Mouse (Mus musculus): Measurements from ENCODE around the gene Ubr3. TPM values are rescaled to one million over a fixed set of nuclear protein-coding genes. Genes with fewer than 3 reads are reported as not detected.
A peak's percentile ranks its signal among the peaks of the same experiment; 100 is the strongest.

Ubr3 gene
- polyA plus RNA-seq, 1 experiment from 2014 or later = 16.7 TPM

DNA sequence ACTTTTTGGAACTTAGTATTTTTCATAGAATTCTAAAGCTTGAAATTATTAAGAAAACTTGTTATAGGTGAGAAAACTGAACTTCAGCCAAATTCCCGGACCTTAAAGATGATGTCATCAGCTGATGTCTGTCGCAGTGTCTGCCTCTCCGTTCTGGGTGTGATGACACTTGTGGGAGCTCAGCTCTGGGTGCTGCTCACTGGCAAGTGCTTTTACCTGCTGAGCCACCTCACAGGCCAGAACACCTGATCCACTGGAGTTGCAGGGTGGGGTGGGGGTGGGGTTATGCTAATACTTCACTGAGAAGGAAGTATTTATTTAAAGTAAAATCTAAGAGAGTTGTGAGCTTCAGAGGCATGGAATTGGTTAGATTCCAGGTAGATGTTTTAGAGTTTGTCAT, 20.3 kb downstream of the Ubr3 start:
- Histone ChIP-seq H3K27me3 (no peaks in the 10 kb centered on the region), H3K9me3 (no peaks in the 10 kb centered on the region), H3K4me2 (no peak overlapping the region), H3K9ac (no peak overlapping the region), H3K4me3 (no peak overlapping the region), H3K36me3 (peaks cover 46% of the 10 kb centered on the region), H3K27ac (no peak overlapping the region), H3K4me1 (no peaks in the 10 kb centered on the region)
- no peak for ATAC-seq (ENCODE audit: insufficient number of reproducible peaks, insufficient read depth, low FRiP score, low TSS enrichment, low read depth)
- 89% methylated on average over 3 of the region's 3 CpGs for WGBS

DNA sequence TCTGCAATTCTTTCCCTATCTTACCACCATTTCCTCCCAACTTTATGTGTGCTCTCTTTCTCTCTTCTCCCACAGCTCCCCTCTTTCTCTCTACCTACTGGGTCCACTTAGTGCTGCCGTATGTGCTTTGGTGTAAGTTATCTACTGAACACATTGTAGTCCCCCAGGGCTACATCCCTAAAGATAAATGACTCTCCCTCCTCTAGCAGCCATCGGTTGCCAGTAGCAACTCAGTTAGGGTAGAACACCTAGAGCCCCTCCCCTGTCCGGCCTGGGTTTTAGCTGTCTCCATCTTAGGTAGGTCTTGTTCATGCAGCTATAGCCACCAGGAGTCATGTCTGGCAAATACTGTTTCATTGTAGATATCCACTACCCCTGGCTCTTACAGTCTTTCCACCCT, 27.9 kb downstream of the Ubr3 start:
- Histone ChIP-seq H3K9me3 (no peaks in the 10 kb centered on the region), H3K4me3 (no peak overlapping the region), H3K4me1 (no peaks in the 10 kb centered on the region), H3K36me3 (peaks cover 32% of the 10 kb centered on the region), H3K9ac (no peak overlapping the region), H3K27ac (no peak overlapping the region), H3K4me2 (no peak overlapping the region), H3K27me3 (no peaks in the 10 kb centered on the region)
- WGBS = 87% methylated on average over 3 of the region's 3 CpGs
- no peak for ATAC-seq (ENCODE audit: insufficient number of reproducible peaks, insufficient read depth, low FRiP score, low TSS enrichment, low read depth)

DNA sequence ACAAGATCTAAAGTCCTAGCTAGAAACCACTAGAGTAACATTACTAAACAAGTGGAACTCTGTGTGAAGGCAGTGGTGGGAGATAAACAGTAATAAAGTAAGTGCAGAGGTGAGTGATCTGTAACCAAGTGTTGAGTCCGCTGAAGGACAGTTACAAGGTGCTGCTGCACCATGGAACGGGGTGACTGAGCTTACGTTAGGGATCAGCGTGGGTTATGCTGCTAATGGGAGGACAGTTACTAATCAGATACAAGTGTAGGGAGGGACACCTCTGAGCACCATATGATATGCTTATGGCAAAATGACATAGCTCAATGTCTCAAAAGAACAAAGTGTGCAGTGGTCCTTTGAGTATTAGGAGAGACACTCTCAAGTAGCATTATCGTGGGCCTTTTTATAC, 39.3 kb downstream of the Ubr3 start:
- no peak overlapping the region for H3K4me3 ChIP-seq
- no peak overlapping the region for H3K9ac ChIP-seq
- H3K36me3 ChIP-seq = peaks cover 27% of the 10 kb centered on the region
- no peaks in the 10 kb centered on the region for H3K9me3 ChIP-seq
- H3K27ac ChIP-seq = no peak overlapping the region
- WGBS = 93% methylated on average over 5 of the region's 5 CpGs
- H3K27me3 ChIP-seq = no peaks in the 10 kb centered on the region
- no peak for ATAC-seq (ENCODE audit: insufficient number of reproducible peaks, insufficient read depth, low FRiP score, low TSS enrichment, low read depth)
- H3K4me2 ChIP-seq = no peak overlapping the region
- no peaks in the 10 kb centered on the region for H3K4me1 ChIP-seq

DNA sequence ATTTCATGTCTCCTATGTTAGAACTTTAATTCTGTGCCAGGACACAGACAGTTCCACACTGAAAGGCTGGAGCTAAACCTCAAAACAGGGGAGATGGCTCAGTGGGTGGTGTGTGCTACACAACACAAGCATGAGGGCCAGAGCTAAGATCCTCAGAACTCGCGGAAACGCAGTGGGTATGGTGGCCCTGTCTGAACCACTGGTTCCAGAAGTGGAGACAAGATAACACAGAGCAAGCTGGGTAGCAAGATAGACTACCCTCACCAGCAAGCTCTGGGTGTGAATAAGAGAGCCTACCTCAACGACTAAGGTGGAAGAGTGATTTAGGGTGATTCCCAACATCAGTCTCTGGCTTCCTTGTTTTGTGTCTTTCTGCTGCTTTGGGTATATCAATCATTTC, 42.2 kb downstream of the Ubr3 start:
- Histone ChIP-seq H3K4me3 (no peak overlapping the region), H3K4me2 (no peak overlapping the region), H3K36me3 (peaks cover 34% of the 10 kb centered on the region), H3K9ac (no peak overlapping the region), H3K27ac (no peak overlapping the region), H3K4me1 (no peaks in the 10 kb centered on the region), H3K9me3 (no peaks in the 10 kb centered on the region), H3K27me3 (no peaks in the 10 kb centered on the region)
- WGBS = 93% methylated on average over 4 of the region's 4 CpGs
- no peak for ATAC-seq (ENCODE audit: insufficient number of reproducible peaks, insufficient read depth, low FRiP score, low TSS enrichment, low read depth)

DNA sequence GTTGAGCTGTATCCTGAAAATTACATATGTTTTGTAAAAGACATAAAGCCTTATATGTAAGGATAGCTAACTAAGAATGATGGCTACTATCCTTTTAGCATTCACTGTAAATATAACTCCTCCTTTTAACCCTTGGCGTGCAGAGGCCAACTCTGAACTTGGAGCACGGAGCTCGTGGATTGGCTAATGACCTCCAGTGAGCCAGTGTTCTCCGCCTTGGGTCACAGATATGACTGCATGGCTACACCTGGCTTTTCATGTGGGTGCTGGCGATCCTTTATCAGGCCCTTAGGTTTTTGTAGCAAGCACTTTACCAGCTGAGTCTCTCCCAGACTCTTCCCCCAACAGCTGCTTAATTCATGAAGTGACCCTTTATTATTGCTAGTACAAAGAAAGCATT, 42.6 kb downstream of the Ubr3 start:
- Histone ChIP-seq H3K9ac (no peak overlapping the region), H3K36me3 (peaks cover 30% of the 10 kb centered on the region), H3K27me3 (no peaks in the 10 kb centered on the region), H3K4me3 (no peak overlapping the region), H3K27ac (no peak overlapping the region), H3K4me1 (no peaks in the 10 kb centered on the region), H3K4me2 (no peak overlapping the region), H3K9me3 (no peaks in the 10 kb centered on the region)
- no peak for ATAC-seq (ENCODE audit: insufficient number of reproducible peaks, insufficient read depth, low FRiP score, low TSS enrichment, low read depth)
- 91% methylated on average over 5 of the region's 5 CpGs for WGBS

DNA sequence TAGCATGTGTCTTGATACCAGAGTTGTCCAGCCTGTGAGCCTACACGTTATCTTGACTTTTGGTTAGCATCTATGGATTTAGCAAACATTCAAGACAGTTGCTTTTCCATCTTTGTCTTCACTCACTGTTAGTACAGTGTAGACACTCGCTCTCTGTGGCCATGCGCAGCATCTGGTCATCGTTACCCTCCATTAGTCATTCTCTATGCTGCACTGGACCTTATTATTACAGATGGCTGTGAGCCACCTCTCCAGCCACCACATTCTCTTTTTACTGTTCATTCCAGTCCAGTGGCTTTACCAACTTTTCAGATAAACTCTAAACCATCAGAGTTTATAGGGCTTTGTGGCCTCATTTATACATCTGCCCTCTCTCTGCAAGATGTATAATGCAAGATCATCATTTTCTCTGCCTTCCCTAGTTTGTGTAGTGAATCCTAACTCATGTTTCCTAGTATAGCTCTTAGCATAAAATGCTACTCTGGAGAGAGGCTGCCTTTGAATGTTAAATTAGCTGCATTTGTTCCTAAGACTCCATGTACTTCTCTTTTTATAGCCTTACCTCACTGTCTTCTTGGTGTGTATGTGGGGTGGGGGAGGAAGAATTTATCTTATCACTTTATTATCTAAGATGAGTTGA, 44.5 kb downstream of the Ubr3 start:
- 67% methylated on average over 4 of the region's 4 CpGs for WGBS
- no peak for ATAC-seq (ENCODE audit: insufficient number of reproducible peaks, insufficient read depth, low FRiP score, low TSS enrichment, low read depth)
- no peak overlapping the region for H3K9ac ChIP-seq
- no peak overlapping the region for H3K4me2 ChIP-seq
- no peaks in the 10 kb centered on the region for H3K4me1 ChIP-seq
- no peaks in the 10 kb centered on the region for H3K9me3 ChIP-seq
- H3K4me3 ChIP-seq = no peak overlapping the region
- H3K36me3 ChIP-seq = peaks cover 22% of the 10 kb centered on the region
- no peaks in the 10 kb centered on the region for H3K27me3 ChIP-seq
- no peak overlapping the region for H3K27ac ChIP-seq

DNA sequence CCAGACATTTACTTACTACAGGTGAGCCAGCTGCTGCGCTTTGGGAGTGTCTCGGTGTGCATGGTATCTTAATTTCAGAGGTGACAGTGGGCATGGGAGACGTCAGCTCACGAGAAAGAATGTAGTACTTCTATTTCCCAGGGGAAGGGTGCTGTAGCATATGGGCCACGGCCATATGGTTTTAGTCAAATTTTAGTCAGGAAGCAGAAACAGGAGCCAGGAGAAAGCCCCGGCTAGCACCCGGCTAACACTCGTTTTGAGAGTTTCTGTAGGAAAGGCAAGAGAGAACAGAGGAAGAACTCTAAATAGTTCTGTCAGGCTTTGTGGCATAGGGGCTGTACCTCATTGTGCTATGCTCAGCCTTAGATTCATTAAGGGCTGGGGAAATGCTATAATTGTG, 55.8 kb downstream of the Ubr3 start:
- Histone ChIP-seq H3K9me3 (no peaks in the 10 kb centered on the region), H3K9ac (no peak overlapping the region), H3K4me3 (no peak overlapping the region), H3K4me1 (0 out of 2 replicates have a peak, but pooled peaks cover 4% of the 10 kb centered on the region), H3K36me3 (peaks cover 45% of the 10 kb centered on the region), H3K27me3 (no peaks in the 10 kb centered on the region), H3K27ac (peak overlapping the region; percentile 16; the same call in 1 of the 2 replicates), H3K4me2 (no peak overlapping the region)
- ATAC-seq (ENCODE audit: insufficient number of reproducible peaks, insufficient read depth, low FRiP score, low TSS enrichment, low read depth) = no peak
- 35% methylated on average over 8 of the region's 8 CpGs for WGBS

DNA sequence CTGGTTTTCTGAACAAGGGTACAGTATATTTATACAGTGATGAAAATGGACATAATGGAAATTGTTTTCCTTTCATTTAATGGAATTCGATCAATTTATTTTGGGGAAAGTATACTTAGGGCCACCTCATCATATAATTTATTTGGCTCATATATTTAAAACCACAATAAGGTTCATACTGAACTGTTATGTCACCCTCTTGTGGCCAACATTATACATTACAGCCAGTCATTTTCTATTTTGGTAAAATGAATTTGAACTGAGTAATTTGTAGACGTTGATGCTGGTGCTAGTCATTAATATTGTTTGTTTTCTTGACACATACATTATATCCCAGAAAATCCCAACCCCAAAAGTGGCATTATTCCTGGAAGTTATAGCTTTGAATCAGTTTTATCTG, 58.6 kb downstream of the Ubr3 start:
- Histone ChIP-seq H3K27me3 (no peaks in the 10 kb centered on the region), H3K9ac (no peak overlapping the region), H3K4me2 (no peak overlapping the region), H3K4me1 (0 out of 2 replicates have a peak, but pooled peaks cover 4% of the 10 kb centered on the region), H3K36me3 (peaks cover 38% of the 10 kb centered on the region), H3K27ac (no peak overlapping the region), H3K9me3 (no peaks in the 10 kb centered on the region), H3K4me3 (no peak overlapping the region)
- no peak for ATAC-seq (ENCODE audit: insufficient number of reproducible peaks, insufficient read depth, low FRiP score, low TSS enrichment, low read depth)
- WGBS = 46% methylated on average over 2 of the region's 2 CpGs

DNA sequence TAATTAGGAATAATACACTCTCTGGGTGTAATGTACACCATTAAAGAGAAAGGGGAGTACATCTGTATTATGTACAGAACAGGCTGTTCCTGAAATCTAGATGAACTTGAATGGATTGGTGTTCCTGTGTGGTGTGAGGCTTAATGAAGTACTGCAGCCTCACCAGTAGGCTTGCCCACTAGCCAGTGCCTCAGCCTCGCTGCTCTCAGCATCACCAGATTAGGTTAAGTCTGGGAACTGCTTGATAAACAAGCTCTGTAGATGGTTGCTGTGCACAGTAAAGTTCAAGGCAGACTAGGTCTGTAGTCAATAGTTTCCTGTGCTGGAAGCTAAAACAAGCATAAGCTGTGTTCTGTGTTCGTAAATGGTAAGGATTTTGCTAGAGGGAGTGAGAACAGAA, 60.6 kb downstream of the Ubr3 start:
- no peaks in the 10 kb centered on the region for H3K27me3 ChIP-seq
- H3K4me1 ChIP-seq = 0 out of 2 replicates have a peak, but pooled peaks cover 4% of the 10 kb centered on the region
- H3K9me3 ChIP-seq = no peaks in the 10 kb centered on the region
- ATAC-seq (ENCODE audit: insufficient number of reproducible peaks, insufficient read depth, low FRiP score, low TSS enrichment, low read depth) = no peak
- H3K36me3 ChIP-seq = peaks cover 46% of the 10 kb centered on the region
- H3K27ac ChIP-seq = no peak overlapping the region
- no peak overlapping the region for H3K4me2 ChIP-seq
- H3K4me3 ChIP-seq = no peak overlapping the region
- H3K9ac ChIP-seq = no peak overlapping the region
- 94% methylated on average over 2 of the region's 2 CpGs for WGBS

DNA sequence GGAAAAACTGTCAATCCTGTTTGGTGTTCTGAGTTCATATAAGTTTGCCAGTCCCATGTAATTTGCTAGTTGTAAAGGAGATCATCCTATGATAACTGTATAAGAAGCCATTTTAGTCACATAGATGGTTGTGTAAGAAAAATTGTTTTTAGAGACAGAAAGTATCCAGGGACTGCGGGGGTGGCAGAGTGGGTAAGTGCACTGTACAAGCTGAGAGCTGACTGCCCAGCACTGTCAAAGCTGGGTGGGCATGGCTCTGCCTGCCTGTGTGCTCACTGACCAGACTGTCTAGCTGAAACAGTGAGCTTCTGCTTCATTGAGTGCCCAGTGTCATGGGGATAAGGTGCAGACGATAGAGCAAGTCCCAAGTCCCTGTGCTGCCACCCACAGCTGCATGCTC, 77.8 kb downstream of the Ubr3 start:
- H3K27me3 ChIP-seq = no peaks in the 10 kb centered on the region
- H3K4me2 ChIP-seq = no peak overlapping the region
- H3K4me3 ChIP-seq = no peak overlapping the region
- H3K9ac ChIP-seq = no peak overlapping the region
- WGBS = 100% methylated on average over 2 of the region's 2 CpGs
- no peak overlapping the region for H3K27ac ChIP-seq
- H3K4me1 ChIP-seq = no peaks in the 10 kb centered on the region
- peaks cover 46% of the 10 kb centered on the region for H3K36me3 ChIP-seq
- ATAC-seq (ENCODE audit: insufficient number of reproducible peaks, insufficient read depth, low FRiP score, low TSS enrichment, low read depth) = no peak
- H3K9me3 ChIP-seq = no peaks in the 10 kb centered on the region

DNA sequence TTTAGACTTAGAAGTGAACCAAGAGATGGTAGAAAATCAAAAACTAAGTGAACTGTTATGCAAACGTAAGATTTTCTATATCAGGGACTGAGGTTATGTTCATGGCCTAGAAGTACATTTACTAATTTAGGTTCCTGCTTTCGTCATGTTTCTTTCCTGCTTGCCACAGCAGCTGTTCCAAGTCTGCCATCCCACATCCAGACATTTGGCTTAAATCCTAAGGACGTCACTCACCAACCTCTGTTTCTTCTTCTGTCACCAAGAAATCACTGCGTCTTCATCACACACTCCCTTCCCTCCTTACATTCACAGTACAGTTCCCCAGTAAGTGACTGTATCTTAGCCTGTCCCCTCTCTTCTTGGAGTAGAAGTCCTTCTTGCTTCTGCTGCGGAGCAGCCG, 92.2 kb downstream of the Ubr3 start:
- Histone ChIP-seq H3K4me2 (no peak overlapping the region), H3K36me3 (peaks cover 49% of the 10 kb centered on the region)

DNA sequence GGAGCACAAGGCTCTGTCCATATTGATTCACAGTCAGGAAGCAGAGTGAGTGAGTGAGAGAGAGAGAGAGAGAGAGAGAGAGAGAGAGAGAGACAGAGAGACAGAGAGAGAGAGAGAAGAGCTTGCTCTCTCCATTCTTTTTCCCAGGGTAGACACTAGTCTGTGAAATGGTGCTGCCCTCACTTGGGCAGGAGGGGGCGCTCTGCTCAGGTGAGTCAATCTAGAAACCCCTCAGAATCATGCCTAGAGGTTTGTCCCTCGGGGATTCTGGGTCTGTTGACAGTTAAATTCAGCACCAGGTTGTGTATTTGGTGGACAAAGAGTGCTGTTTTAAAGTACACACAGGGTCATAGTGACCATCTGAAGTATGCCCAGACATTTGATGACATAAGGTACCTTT, 93.6 kb downstream of the Ubr3 start:
- Histone ChIP-seq H3K9me3 (no peaks in the 10 kb centered on the region), H3K36me3 (peaks cover 51% of the 10 kb centered on the region), H3K27me3 (no peaks in the 10 kb centered on the region), H3K4me3 (no peak overlapping the region), H3K4me2 (no peak overlapping the region), H3K4me1 (no peaks in the 10 kb centered on the region), H3K9ac (no peak overlapping the region), H3K27ac (no peak overlapping the region)
- 52% methylated on average over 2 of the region's 2 CpGs for WGBS
- no peak for ATAC-seq (ENCODE audit: insufficient number of reproducible peaks, insufficient read depth, low FRiP score, low TSS enrichment, low read depth)

More for the DNA sequence above, 92.2 kb downstream of the Ubr3 start:
- WGBS = 93% methylated on average over 6 of the region's 6 CpGs
- H3K9ac ChIP-seq = no peak overlapping the region
- H3K4me1 ChIP-seq = no peaks in the 10 kb centered on the region
- H3K9me3 ChIP-seq = no peaks in the 10 kb centered on the region
- H3K27me3 ChIP-seq = no peaks in the 10 kb centered on the region
- H3K4me3 ChIP-seq = no peak overlapping the region
- ATAC-seq (ENCODE audit: insufficient number of reproducible peaks, insufficient read depth, low FRiP score, low TSS enrichment, low read depth) = no peak
- no peak overlapping the region for H3K27ac ChIP-seq
